14 mouse cellular contexts compared by ENCODE assay signal in genomic region chr9:51966373-51966772, GRCm38 (mm10). TPM values are rescaled to one million over a fixed set of nuclear protein-coding genes. Genes with fewer than 3 reads are reported as not detected.
DNase-seq lines count a peak whose midpoint lies in the region; ATAC-seq and TF ChIP-seq lines count a peak whose summit lies in the region.
"Had no signal": no experiment of that assay in that cellular context is flagged by ENCODE, and none has a peak within 500 bp of the region (broad histone marks: within the 10 kb centered on the region; RNA-seq: fewer than 3 reads in every experiment).

No protein-coding gene starts in this region.

- TF ChIP-seq POLR2A in liver, adult 2 months (IDR thresholded peaks at IDR 0.05; ENCODE audit: extremely low read depth, insufficient read depth, low read length) = no peak

- no peaks in the 10 kb centered on the region for H3K9me3 ChIP-seq in liver, embryonic 12.5 days (replicated peaks)
- H3K9me3 ChIP-seq: liver, embryonic 15.5 days had no signal

- H3K36me3 ChIP-seq in liver, adult 2 months (ENCODE audit: control insufficient read depth, insufficient read depth, low read length) = no peaks in the 10 kb centered on the region
- H3K36me3 ChIP-seq in liver, embryonic 12.5 days = no peaks in the 10 kb centered on the region
- H3K36me3 ChIP-seq: liver, embryonic 15.5 days had no signal

- H3K27me3 ChIP-seq in liver, adult 2 months (ENCODE audit: control insufficient read depth, insufficient read depth, low read length) = no peaks in the 10 kb centered on the region
- H3K27me3 ChIP-seq in liver, embryonic 12.5 days (replicated peaks) = no peaks in the 10 kb centered on the region; the same call in 1 of the 2 replicates

- no peak overlapping the region for H3K9ac ChIP-seq in liver, adult 2 months (ENCODE audit: low read depth, low read length)
- no peak overlapping the region for H3K9ac ChIP-seq in liver, embryonic 12.5 days
- H3K9ac ChIP-seq: liver, embryonic 15.5 days had no signal

- no peak overlapping the region for H3K4me2 ChIP-seq in liver, embryonic 12.5 days
- H3K4me2 ChIP-seq: liver, embryonic 15.5 days had no signal

- no peak for ATAC-seq in CD4-positive, CD25-positive, alpha-beta regulatory T cell, adult 4 months
- no peak for ATAC-seq in liver, embryonic 12.5 days

- H3K79me2 ChIP-seq in liver, adult 2 months (ENCODE audit: control insufficient read depth, insufficient read depth, low read length) = peaks cover 6% of the 10 kb centered on the region; the same call in 1 of the 2 replicates

- no peak overlapping the region for H3K27ac ChIP-seq in liver, adult 2 months (replicated peaks; ENCODE audit: insufficient read depth, low read depth, low read length)
- H3K27ac ChIP-seq in liver, embryonic 12.5 days = no peak overlapping the region
- H3K27ac ChIP-seq: liver, embryonic 15.5 days had no signal

- H3K4me3 ChIP-seq in liver, adult 2 months (ENCODE audit: insufficient read depth, low read depth, low read length) = no peak overlapping the region
- no peak overlapping the region for H3K4me3 ChIP-seq in liver, embryonic 12.5 days
- H3K4me3 ChIP-seq: liver, embryonic 15.5 days; megakaryocyte, embryonic 14.5 days had no signal

- peak; percentile 59 for DNase-seq in CD4-positive, CD25-positive, alpha-beta regulatory T cell, adult 2 months (ENCODE audit: low read depth, low spot score)
- DNase-seq in liver, adult 2 months (ENCODE audit: extremely low read depth, low read depth, low spot score) = no peak
- peak; percentile 19 to 33 for DNase-seq in B cell, adult 2 months
- DNase-seq in ZHBTc4 (ENCODE audit: low read depth, low spot score) = peak; percentile 47
- DNase-seq in right cerebral cortex, postnatal 10 days (ENCODE audit: low spot score in 2 of 2) = no peak
- DNase-seq in right cerebral cortex, postnatal 25 days = no peak
- DNase-seq: adrenal gland, postnatal 36 days; cerebellum, adult 11 months; kidney, postnatal 36 days; right cerebral cortex, postnatal 4 days had no signal

- TF ChIP-seq CTCF in liver, adult 2 months (IDR thresholded peaks at IDR 0.05; ENCODE audit: low read depth, low read length) = peak; percentile 31; the same call in 1 of the 2 replicates

- peaks cover 3% of the 10 kb centered on the region; the same call in 1 of the 2 replicates for H3K4me1 ChIP-seq in liver, adult 2 months (ENCODE audit: control insufficient read depth, insufficient read depth, low read length)
- H3K4me1 ChIP-seq in liver, embryonic 12.5 days = peaks cover 15% of the 10 kb centered on the region

RNA-seq across cellular contexts. Expression of gene Fdx1, which starts 3.0 kb away (rescaled TPM):
- 10 to 100 TPM in 1 of 2 experiments, 1 to 10 TPM in 1; 9.2 to 12.9 TPM for polyA plus RNA-seq in CD4-positive, CD25-positive, alpha-beta regulatory T cell, adult 4 months (2017; shearing (Covaris generic))
- total RNA-seq in liver, adult 2 months (2014; rRNA removed) = 144 and 160 TPM in 2 replicates
- 290 and 313 TPM in 2 replicates for polyA plus RNA-seq in liver, adult 2 months (2012; rRNA removed)
- 34.4 and 34.9 TPM in 2 replicates for polyA plus RNA-seq in liver, embryonic 12.5 days (2016; fragmentation: Nextera tagmentation; extraction: Ambion mirVana)

Comparison
In these comparisons a context has a peak if more than half of its experiments do, and no peak if none do; other contexts are left out.
1. DNase-seq: peak in CD4-positive, CD25-positive, alpha-beta regulatory T cell, adult 2 months (single experiment), B cell, adult 2 months (2 of 2) and ZHBTc4 (single experiment); none in liver, adult 2 months (single experiment), right cerebral cortex, postnatal 10 days (0 of 2) and right cerebral cortex, postnatal 25 days (single experiment).